Mouse (Mus musculus): Measurements from ENCODE around the gene Gm28308. TPM values are rescaled to one million over a fixed set of nuclear protein-coding genes. Genes with fewer than 3 reads are reported as not detected.

Gm28308 gene
- polyA plus RNA-seq, 1 experiment from 2014 or later, result not detected

GRCm38 (mm10) chr6:52180726-52181125 is 32.4 kb downstream of the Gm28308 start:
- no peak overlapping the region for H3K27ac ChIP-seq
- 56% methylated on average over 3 of the region's 3 CpGs for WGBS
- H3K4me3 ChIP-seq, result no peak overlapping the region
- H3K9me3 ChIP-seq, result no peaks in the 10 kb centered on the region
- no peak for ATAC-seq (ENCODE audit: low FRiP score, low read depth)
- H3K4me1 ChIP-seq, result peaks cover 72% of the 10 kb centered on the region
- H3K36me3 ChIP-seq, result no peaks in the 10 kb centered on the region; the same call in 1 of the 2 replicates
- no peak overlapping the region for H3K4me2 ChIP-seq (replicated peaks)
- H3K27me3 ChIP-seq, result peaks cover 83% of the 10 kb centered on the region
- H3K9ac ChIP-seq, result no peak overlapping the region

- H3K9me3 ChIP-seq, result no peaks in the 10 kb centered on the region
- peaks cover 72% of the 10 kb centered on the region for H3K4me1 ChIP-seq
- H3K27ac ChIP-seq, result no peak overlapping the region
- H3K9ac ChIP-seq, result no peak overlapping the region
- peaks cover 79% of the 10 kb centered on the region for H3K27me3 ChIP-seq
- no peak overlapping the region for H3K4me3 ChIP-seq
- H3K36me3 ChIP-seq, result no peaks in the 10 kb centered on the region; the same call in 1 of the 2 replicates
- no peak for ATAC-seq (ENCODE audit: low FRiP score, low read depth)
- WGBS, result 33% methylated on average over 11 of the region's 11 CpGs
- no peak overlapping the region for H3K4me2 ChIP-seq (replicated peaks)
Measured at GRCm38 (mm10) chr6:52180213-52180710, 32.9 kb downstream of the Gm28308 start.

DNA sequence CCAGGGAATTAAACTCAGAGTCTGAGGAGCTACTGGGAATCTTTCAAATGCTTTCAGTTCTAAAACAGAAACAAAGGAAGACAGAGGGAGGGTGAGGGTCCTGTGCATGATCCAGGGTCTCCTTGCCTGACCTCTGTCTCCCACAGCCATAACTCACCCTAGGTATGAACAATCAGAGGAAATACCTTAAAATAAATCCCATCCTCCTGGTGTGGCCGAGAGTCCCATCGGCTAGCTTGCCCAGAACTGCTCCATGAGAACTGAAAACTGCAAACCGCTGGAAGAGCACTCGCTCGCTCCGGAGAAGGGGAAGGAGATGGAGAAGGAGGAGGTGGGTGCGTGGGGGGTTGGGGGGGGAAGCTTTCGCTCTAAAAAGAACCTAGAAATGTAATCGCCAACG is 33.4 kb downstream of the Gm28308 start:
- Histone ChIP-seq H3K4me3 (0 out of 2 replicates have a peak overlapping the region, but pooled peaks have one; percentile 4), H3K4me2 (replicated peaks) (peak overlapping the region; percentile 37), H3K27me3 (peaks cover 80% of the 10 kb centered on the region), H3K27ac (no peak overlapping the region), H3K9ac (no peak overlapping the region), H3K36me3 (no peaks in the 10 kb centered on the region; the same call in 1 of the 2 replicates), H3K4me1 (peaks cover 72% of the 10 kb centered on the region), H3K9me3 (no peaks in the 10 kb centered on the region)
- ATAC-seq (ENCODE audit: low FRiP score, low read depth), result no peak
- 26% methylated on average over 10 of the region's 10 CpGs for WGBS

GRCm38 (mm10) chr6:52178918-52179665 is 34.0 kb downstream of the Gm28308 start:
- H3K36me3 ChIP-seq, result no peaks in the 10 kb centered on the region; the same call in 1 of the 2 replicates
- H3K27me3 ChIP-seq, result peaks cover 74% of the 10 kb centered on the region
- H3K4me3 ChIP-seq, result 0 out of 2 replicates have a peak overlapping the region, but pooled peaks have one; percentile 4
- no peaks in the 10 kb centered on the region for H3K9me3 ChIP-seq
- peak overlapping the region; percentile 37 for H3K4me2 ChIP-seq (replicated peaks)
- ATAC-seq (ENCODE audit: low FRiP score, low read depth), result no peak
- no peak overlapping the region for H3K27ac ChIP-seq
- no peak overlapping the region for H3K9ac ChIP-seq
- WGBS, result 30% methylated on average over 4 of the region's 4 CpGs
- peaks cover 67% of the 10 kb centered on the region for H3K4me1 ChIP-seq

DNA sequence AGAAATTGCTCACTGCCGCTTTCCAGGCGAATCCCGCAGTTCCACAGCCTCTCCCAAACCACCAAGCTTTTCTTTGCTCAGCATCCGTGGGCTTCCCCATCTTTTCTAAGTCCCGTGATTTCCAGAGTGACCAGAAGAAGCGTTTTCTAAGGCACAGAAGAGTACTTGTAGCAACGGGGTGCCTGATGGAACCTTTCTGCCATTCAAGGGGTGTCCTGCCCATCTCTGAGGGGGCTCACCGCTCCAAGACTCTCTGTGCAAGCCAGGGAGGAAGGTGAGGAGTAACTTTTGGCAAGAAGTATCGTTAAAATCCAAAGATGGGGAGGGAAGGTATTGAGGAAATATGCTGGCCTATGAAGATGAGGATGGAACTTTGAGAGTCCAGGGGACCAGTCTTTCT is 35.3 kb downstream of the Gm28308 start:
- no peak for ATAC-seq (ENCODE audit: low FRiP score, low read depth)
- peak overlapping the region; percentile 70 for H3K4me2 ChIP-seq (replicated peaks)
- no peak overlapping the region for H3K27ac ChIP-seq
- H3K4me3 ChIP-seq, result peak overlapping the region; percentile 47
- H3K9ac ChIP-seq, result no peak overlapping the region
- H3K4me1 ChIP-seq, result peaks cover 66% of the 10 kb centered on the region
- peaks cover 65% of the 10 kb centered on the region for H3K27me3 ChIP-seq
- WGBS, result 16% methylated on average over 9 of the region's 9 CpGs
- H3K36me3 ChIP-seq, result no peaks in the 10 kb centered on the region; the same call in 1 of the 2 replicates
- no peaks in the 10 kb centered on the region for H3K9me3 ChIP-seq

DNA sequence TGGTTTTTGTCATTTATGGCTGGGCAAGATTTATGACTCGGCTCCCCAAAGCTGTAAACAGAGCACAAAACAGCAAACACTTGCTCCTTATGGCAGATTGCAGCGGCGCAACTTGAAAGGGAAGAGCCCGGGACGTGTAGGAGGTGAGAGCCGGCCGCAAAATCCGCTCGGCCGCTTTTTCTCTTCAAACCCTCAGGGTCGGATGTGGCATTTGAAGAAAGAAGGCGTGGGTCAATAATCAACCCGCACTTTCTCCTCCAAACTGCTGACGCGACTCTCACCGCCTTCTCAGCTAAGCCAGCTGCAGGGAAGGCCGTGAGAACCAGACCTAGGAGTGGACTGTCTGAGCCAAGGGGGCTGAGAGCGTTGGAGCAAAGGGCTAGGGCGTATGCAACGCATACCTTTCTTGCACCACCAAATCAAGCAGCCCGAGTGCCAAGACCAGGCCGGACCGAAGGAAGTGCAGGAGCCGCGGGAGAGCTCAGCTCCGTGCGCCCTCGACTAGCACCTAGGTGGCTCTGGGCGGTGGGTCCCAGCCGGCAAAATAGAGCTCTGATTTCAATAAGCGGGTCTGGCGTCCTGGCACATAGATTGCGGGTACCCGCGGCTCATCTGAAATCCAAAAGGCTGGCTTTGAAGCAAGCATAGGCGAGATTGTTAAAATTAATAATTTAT is 35.9 kb downstream of the Gm28308 start, which contains the start of gene 5730596B20Rik:
5730596B20Rik (plus strand) TSS at position 438 of the 675 bp plus-strand sequence.
- Histone ChIP-seq H3K4me1 (peaks cover 72% of the 10 kb centered on the region), H3K27me3 (peaks cover 66% of the 10 kb centered on the region), H3K27ac (no peak within 1 kb of the TSS; the same call in 1 of the 2 replicates), H3K4me3 (peak within 1 kb of the TSS; percentile 47), H3K9ac (peak within 1 kb of the TSS; percentile 63; the same call in 1 of the 2 replicates), H3K36me3 (no peaks in the 10 kb centered on the region; the same call in 1 of the 2 replicates), H3K9me3 (no peaks in the 10 kb centered on the region), H3K4me2 (replicated peaks) (peak within 1 kb of the TSS; percentile 70)
- ATAC-seq (ENCODE audit: low FRiP score, low read depth), result no peak
- WGBS, result 10% methylated on average over 36 of the region's 36 CpGs

GRCm38 (mm10) chr6:52176391-52176790 is 36.7 kb downstream of the Gm28308 start:
- H3K27me3 ChIP-seq, result peaks cover 66% of the 10 kb centered on the region
- H3K9me3 ChIP-seq, result no peaks in the 10 kb centered on the region
- H3K27ac ChIP-seq, result no peak overlapping the region
- H3K4me3 ChIP-seq, result peak overlapping the region; percentile 47
- 7% methylated on average over 6 of the region's 6 CpGs for WGBS
- peak overlapping the region; percentile 70 for H3K4me2 ChIP-seq (replicated peaks)
- H3K4me1 ChIP-seq, result peaks cover 80% of the 10 kb centered on the region
- H3K36me3 ChIP-seq, result peaks cover 3% of the 10 kb centered on the region; the same call in 1 of the 2 replicates
- H3K9ac ChIP-seq, result peak overlapping the region; percentile 63; the same call in 1 of the 2 replicates
- ATAC-seq (ENCODE audit: low FRiP score, low read depth), result no peak

DNA sequence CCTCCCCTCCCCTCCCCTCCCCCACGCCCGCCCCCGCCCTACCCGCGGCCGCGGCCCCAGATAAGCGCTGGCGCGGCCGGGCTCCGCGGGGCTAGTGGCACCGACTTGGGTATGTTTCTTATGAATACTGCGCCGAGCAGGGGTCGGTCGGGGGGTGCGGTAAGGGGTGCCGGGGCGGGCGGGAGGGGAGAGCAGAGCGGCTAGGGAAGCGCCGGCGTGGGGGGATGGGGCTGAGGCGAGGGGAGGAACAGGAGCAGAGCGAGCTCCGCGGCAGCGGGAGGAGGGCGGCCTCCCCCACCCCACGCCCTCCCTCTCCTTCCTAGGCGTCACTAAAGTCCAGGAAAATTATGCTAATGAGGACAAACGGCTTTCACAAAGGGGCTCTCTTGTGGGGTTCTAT is 37.3 kb downstream of the Gm28308 start:
- Histone ChIP-seq H3K4me2 (replicated peaks) (peak overlapping the region; percentile 70), H3K4me3 (peak overlapping the region; percentile 47)
- no peak for ATAC-seq (ENCODE audit: low FRiP score, low read depth)

GRCm38 (mm10) chr6:52174968-52175751 is 38.0 kb downstream of the Gm28308 start:
- H3K4me1 ChIP-seq, result peaks cover 88% of the 10 kb centered on the region
- H3K27me3 ChIP-seq, result peaks cover 66% of the 10 kb centered on the region
- WGBS, result 8% methylated on average over 41 of the region's 41 CpGs
- no peak for ATAC-seq (ENCODE audit: low FRiP score, low read depth)
- peak overlapping the region; percentile 63 for H3K9ac ChIP-seq
- H3K9me3 ChIP-seq, result no peaks in the 10 kb centered on the region
- peak overlapping the region; percentile 47 for H3K4me3 ChIP-seq
- peak overlapping the region; percentile 70 for H3K4me2 ChIP-seq (replicated peaks)
- peak overlapping the region; percentile 55; the same call in 1 of the 2 replicates for H3K27ac ChIP-seq
- peaks cover 14% of the 10 kb centered on the region for H3K36me3 ChIP-seq

More for the DNA sequence above, 37.3 kb downstream of the Gm28308 start:
- Histone ChIP-seq H3K4me1 (peaks cover 85% of the 10 kb centered on the region), H3K27ac (no peak overlapping the region; the same call in 1 of the 2 replicates), H3K27me3 (peaks cover 66% of the 10 kb centered on the region), H3K36me3 (peaks cover 7% of the 10 kb centered on the region; the same call in 1 of the 2 replicates), H3K9me3 (no peaks in the 10 kb centered on the region), H3K9ac (peak overlapping the region; percentile 63)
- 0% methylated on average over 17 of the region's 35 CpGs for WGBS

DNA sequence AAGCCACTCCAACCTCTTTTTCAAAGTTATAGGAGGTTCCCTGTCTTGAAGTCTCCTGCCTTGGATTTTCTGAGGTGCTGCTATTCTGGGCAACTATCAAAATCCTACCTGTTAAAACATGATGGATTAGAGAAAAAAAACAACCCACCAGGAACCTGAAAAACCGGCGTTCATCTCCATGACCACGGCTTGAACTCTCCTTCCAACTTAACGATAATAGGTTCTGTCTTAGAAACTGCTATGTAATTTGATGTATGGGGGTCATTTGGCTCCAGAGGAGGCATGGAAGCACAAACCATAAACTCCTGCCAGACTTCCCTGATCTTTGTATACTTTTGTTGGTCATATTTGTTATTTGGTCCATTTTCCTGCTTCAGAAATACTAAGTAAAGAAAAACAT is 39.5 kb downstream of the Gm28308 start:
- peaks cover 80% of the 10 kb centered on the region for H3K4me1 ChIP-seq
- 0 out of 2 replicates have a peak overlapping the region, but pooled peaks have one; percentile 9 for H3K4me2 ChIP-seq (replicated peaks)
- no peaks in the 10 kb centered on the region for H3K9me3 ChIP-seq
- peaks cover 18% of the 10 kb centered on the region for H3K36me3 ChIP-seq
- 0 out of 2 replicates have a peak overlapping the region, but pooled peaks have one; percentile 61 for H3K27ac ChIP-seq
- H3K4me3 ChIP-seq, result no peak overlapping the region
- no peak overlapping the region for H3K9ac ChIP-seq
- peaks cover 62% of the 10 kb centered on the region for H3K27me3 ChIP-seq
- WGBS, result 14% methylated on average over 4 of the region's 4 CpGs
- no peak for ATAC-seq (ENCODE audit: low FRiP score, low read depth)

DNA sequence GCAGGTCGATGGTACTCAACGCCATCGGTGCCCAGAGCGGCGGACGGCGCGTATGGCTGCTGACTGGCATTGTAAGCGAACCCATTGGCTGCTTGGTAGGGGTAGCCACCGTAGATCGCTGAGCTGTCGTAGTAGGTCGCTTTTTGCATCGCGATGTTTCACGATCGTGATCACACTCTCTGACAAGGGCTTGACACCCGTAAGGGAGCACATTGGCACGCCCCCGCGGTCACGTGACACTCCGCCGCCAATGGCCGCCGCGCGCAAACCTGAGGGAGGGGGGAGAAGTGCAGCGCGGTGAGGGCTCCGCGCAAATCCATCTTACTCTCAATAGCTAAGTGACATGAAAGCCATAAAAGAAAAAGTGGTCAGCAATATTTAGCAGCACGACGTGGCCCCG is 40.6 kb downstream of the Gm28308 start:
- Histone ChIP-seq H3K27me3 (peaks cover 64% of the 10 kb centered on the region), H3K9ac (peak overlapping the region; percentile 54), H3K4me1 (peaks cover 77% of the 10 kb centered on the region), H3K4me2 (replicated peaks) (peak overlapping the region; percentile 69), H3K27ac (peak overlapping the region; percentile 61; the same call in 1 of the 2 replicates), H3K4me3 (peak overlapping the region; percentile 41), H3K36me3 (peaks cover 18% of the 10 kb centered on the region), H3K9me3 (no peaks in the 10 kb centered on the region)
- WGBS, result 1% methylated on average over 35 of the region's 35 CpGs
- peak; percentile 64 for ATAC-seq (ENCODE audit: low FRiP score, low read depth)

All from limb, embryonic 13.5 days (tissue).